Mouse (Mus musculus) ES-Bruce4 (cell line): ENCODE measurements around the gene Atg4c.

Experiments
- CTCF ChIP-seq: IDR thresholded peaks from one replicate; pipeline ENCODE4 v1.8.1; 2011; ENCODE audit warnings: low read depth, low read length
- EP300 ChIP-seq: IDR thresholded peaks from 2 replicates; pipeline ENCODE4 v1.6.1; 2011; ENCODE audit warnings: low read depth, low read length; ENCODE audit not compliant: insufficient read depth

GRCm38 (mm10) chr4:99194826-99195225, 1.1 kb downstream of the Atg4c start:
- no peak for TF ChIP-seq EP300
- TF ChIP-seq CTCF: no peak
